Mouse (Mus musculus): Measurements from ENCODE around the gene Adora3.

GRCm38 (mm10) chr3:105924616-105925015 is 54.0 kb downstream of the Adora3 start:
- TF ChIP-seq CTCF (IDR thresholded peaks at IDR 0.05; ENCODE audit: low read depth, low read length) (no peak), POLR2A (IDR thresholded peaks at IDR 0.05; ENCODE audit: extremely low read depth, insufficient read depth, low read length) (no peak)

All from liver, adult 2 months (tissue).